18 mouse cellular contexts compared by ENCODE assay signal in the genomic region with DNA sequence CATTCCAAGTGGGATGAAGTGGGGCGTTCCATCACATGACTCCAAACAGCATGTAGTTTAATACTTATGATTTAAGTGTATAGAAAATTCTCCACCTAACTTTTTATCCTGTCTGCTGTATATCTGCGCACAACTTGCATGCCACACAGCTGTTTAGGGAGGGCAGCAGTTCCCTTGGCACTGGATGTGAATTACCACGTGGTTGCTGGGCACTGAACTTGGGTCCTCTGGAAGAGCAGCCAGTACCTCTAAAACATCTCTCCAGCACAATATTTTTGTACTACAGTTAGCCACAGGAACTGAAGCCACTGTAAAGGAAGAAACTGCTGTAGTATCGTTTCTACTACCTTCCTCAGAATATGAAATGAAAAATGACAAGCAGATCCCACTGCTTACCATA.
"Had no signal": no experiment of that assay in that cellular context is flagged by ENCODE, and none has a peak within 500 bp of the region (broad histone marks: within the 10 kb centered on the region; RNA-seq: fewer than 3 reads in every experiment).

No protein-coding gene starts in this region.

- H3K9me3 ChIP-seq: midbrain, embryonic 10.5 days; midbrain, embryonic 12.5 days; neural tube, embryonic 13.5 days; neural tube, embryonic 15.5 days had no signal

- H3K4me1 ChIP-seq: midbrain, embryonic 10.5 days; midbrain, embryonic 12.5 days; neural tube, embryonic 13.5 days; neural tube, embryonic 15.5 days had no signal

- DNase-seq: lung, embryonic 14.5 days; lung, postnatal 10 days; lung, postnatal 4 days; midbrain, embryonic 14.5 days; retina, postnatal 1 day; right cerebral cortex, adult 18-20 months; right cerebral cortex, postnatal 25 days; right cerebral cortex, postnatal 4 days; spleen, adult 18-20 months; thymus, adult 18-20 months; thymus, postnatal 14 days; thymus, postnatal 36 days had no signal

- H3K9ac ChIP-seq: lung, embryonic 14.5 days; midbrain, embryonic 12.5 days; neural tube, embryonic 13.5 days; neural tube, embryonic 15.5 days had no signal

- H3K4me3 ChIP-seq: midbrain, embryonic 10.5 days; midbrain, embryonic 12.5 days; myocyte; neural tube, embryonic 13.5 days; neural tube, embryonic 15.5 days had no signal

- H3K27me3 ChIP-seq: midbrain, embryonic 12.5 days; neural tube, embryonic 13.5 days; neural tube, embryonic 15.5 days had no signal

- H3K36me3 ChIP-seq: neural tube, embryonic 15.5 days had no signal

- H3K27ac ChIP-seq: midbrain, embryonic 10.5 days; midbrain, embryonic 12.5 days; neural tube, embryonic 13.5 days; neural tube, embryonic 15.5 days had no signal

- H3K4me2 ChIP-seq: lung, embryonic 14.5 days; midbrain, embryonic 12.5 days; neural tube, embryonic 13.5 days; neural tube, embryonic 15.5 days had no signal

- ATAC-seq: midbrain, embryonic 16.5 days had no signal
